Mouse (Mus musculus) CH12.LX (cell line): ENCODE data around the gene Stard13.

Experiments used
- EP300 ChIP-seq: IDR thresholded peaks from 2 replicates; pipeline ENCODE4 v1.6.1; 2011; ENCODE audit warnings: low read length, improper control_type of control experiment
- IRF4 ChIP-seq: IDR thresholded peaks from 2 replicates; pipeline ENCODE4 v1.6.1; 2014; ENCODE audit warnings: low read depth, mild to moderate bottlenecking, inconsistent platforms, low read length, improper control_type of control experiment

DNA sequence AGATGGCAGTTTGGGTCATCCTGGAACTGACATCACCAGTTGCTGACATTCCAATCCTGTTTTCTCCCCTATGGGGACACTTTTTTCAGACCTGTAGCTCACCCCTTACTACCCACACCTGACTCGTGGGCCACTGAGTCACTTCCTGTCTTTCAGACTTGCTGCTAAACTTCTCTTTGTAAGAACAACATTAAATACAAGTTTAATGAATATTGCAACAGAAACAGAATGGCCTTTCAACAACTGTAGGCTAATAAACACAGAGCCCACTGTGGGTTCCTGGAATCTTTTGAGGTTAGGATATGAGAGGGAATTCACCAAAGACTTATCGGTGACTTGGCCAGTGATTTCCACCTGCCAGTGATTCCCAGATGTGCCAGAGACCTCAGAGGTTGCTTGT, 123.8 kb downstream of the Stard13 start:
- TF ChIP-seq EP300 (peak; percentile 49), IRF4 (peak; percentile 42; the same call in 1 of the 2 replicates)
